Mouse (Mus musculus) midbrain, embryonic 11.5 days (tissue): Measurements from ENCODE around the gene Malrd1. TPM values are rescaled to one million over a fixed set of nuclear protein-coding genes. Genes with fewer than 3 reads are reported as not detected.
A peak's percentile ranks its signal among the peaks of the same experiment; 100 is the strongest.

Experiments used
- ATAC-seq: fragments of 200-750 bp; cut with Nextera tagmentation; 2 replicates; pipeline ENCODE4 v1.8.0; 2017; ENCODE audit warnings: moderate TSS enrichment, moderate library complexity; ENCODE audit not compliant: low FRiP score
- DNase-seq: peaks from one replicate; pipeline ENCODE4 v3.0.0; 2015; ENCODE audit warnings: low spot score; ENCODE audit errors: missing footprints
- H3K27ac ChIP-seq: fragments of 300-500 bp; sonication (generic); 2 replicates; pipeline ENCODE4 v1.5.1; 2014; ENCODE audit warnings: low read depth, low read length
- H3K27me3 ChIP-seq: fragments of 300-500 bp; sonication (generic); 2 replicates; pipeline ENCODE4 v1.6.1; 2014; ENCODE audit warnings: mild to moderate bottlenecking, low read length, moderate library complexity, mixed read lengths; ENCODE audit not compliant: control insufficient read depth, insufficient read depth
- H3K36me3 ChIP-seq: fragments of 300-500 bp; sonication (generic); 2 replicates; pipeline ENCODE4 v1.6.1; 2014; ENCODE audit warnings: mild to moderate bottlenecking, low read length, moderate library complexity, mixed read lengths; ENCODE audit not compliant: control insufficient read depth, insufficient read depth
- H3K4me1 ChIP-seq: fragments of 300-500 bp; sonication (generic); 2 replicates; pipeline ENCODE4 v1.6.1; 2014; ENCODE audit warnings: low read length; ENCODE audit not compliant: control insufficient read depth, insufficient read depth
- H3K4me2 ChIP-seq: fragments of 300-500 bp; sonication (generic); 2 replicates; pipeline ENCODE4 v1.6.1; 2014; ENCODE audit warnings: mild to moderate bottlenecking, moderate library complexity
- H3K4me3 ChIP-seq: fragments of 300-500 bp; sonication (generic); 2 replicates; pipeline ENCODE4 v1.5.1; 2014; ENCODE audit warnings: low read depth, low read length
- H3K9ac ChIP-seq: fragments of 300-500 bp; sonication (generic); 2 replicates; pipeline ENCODE4 v1.6.1; 2014; ENCODE audit warnings: low read length
- H3K9me3 ChIP-seq: fragments of 300-500 bp; sonication (generic); 2 replicates; pipeline ENCODE4 v1.6.1; 2016; ENCODE audit warnings: low read length; ENCODE audit not compliant: control insufficient read depth
- WGBS: fragments of 180-500 bp; shearing (Covaris S2); extraction: QIAGEN DNeasy Blood & Tissue Kit; methylation state at CpG from one replicate; pipeline ENCODE4 v1.1.7; 2014; 5-methylcytosine and 5-hydroxymethylcytosine counted together
- polyA plus RNA-seq: library from polyadenylated mRNA; unstranded; fragments of >200 nt; fragmentation: Nextera tagmentation; extraction: Ambion mirVana; gene quantifications from 2 replicates; pipeline ENCODE4 v1.2.1, GENCODE M21; 2014

The Malrd1 gene
- polyA plus RNA-seq, 1 experiment from 2014 or later = 0.03 TPM

- Histone ChIP-seq H3K4me1 (no peaks in the 10 kb centered on the region), H3K4me2 (no peak overlapping the region), H3K27me3 (no peaks in the 10 kb centered on the region), H3K27ac (no peak overlapping the region), H3K36me3 (no peaks in the 10 kb centered on the region), H3K9me3 (no peaks in the 10 kb centered on the region), H3K9ac (no peak overlapping the region), H3K4me3 (no peak overlapping the region)
- DNase-seq (no peak), ATAC-seq (no peak)
Measured at GRCm38 (mm10) chr2:16152623-16153022, 626.3 kb downstream of the Malrd1 start.

DNA sequence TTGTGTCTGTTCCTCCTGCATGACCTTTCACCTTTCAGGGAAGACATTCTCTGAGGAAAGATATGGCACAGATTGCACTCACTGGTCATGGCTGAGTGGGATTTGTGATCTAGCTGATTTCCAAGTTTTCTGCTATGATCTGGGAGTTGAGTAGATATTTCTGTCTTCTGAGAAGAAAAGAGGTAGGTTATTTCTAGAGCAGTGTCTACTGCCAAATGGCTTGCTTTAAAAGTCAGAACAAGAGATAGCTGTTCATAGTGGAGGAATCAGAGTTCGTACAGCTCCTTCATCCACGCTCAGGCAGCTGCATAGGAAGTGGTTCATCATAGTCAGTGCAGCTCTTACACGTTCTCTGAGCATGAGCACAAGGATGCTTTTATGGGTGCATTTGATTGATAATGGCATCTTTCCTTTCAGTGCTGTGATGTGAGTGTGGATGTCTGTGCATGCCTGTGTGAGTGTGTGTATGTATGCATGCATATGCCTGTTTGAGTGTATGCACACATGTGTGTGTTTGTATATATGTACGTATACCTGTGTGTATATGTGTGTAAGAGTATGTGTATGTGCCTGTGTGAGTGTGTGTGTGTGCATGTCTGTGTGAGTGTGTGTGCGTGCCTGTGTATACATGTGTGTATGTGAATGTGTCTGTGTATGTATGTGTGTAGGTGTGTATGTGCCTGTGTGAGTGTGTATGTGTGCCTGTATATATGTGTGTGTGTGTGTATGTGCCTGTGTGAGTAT is 637.1 kb downstream of the Malrd1 start:
- ATAC-seq (no peak), DNase-seq (no peak)
- Histone ChIP-seq H3K4me1 (no peaks in the 10 kb centered on the region), H3K27ac (no peak overlapping the region), H3K9ac (no peak overlapping the region), H3K36me3 (no peaks in the 10 kb centered on the region), H3K27me3 (no peaks in the 10 kb centered on the region), H3K4me3 (no peak overlapping the region), H3K9me3 (no peaks in the 10 kb centered on the region), H3K4me2 (no peak overlapping the region)
- WGBS = 89% methylated on average over 5 of the region's 5 CpGs

DNA sequence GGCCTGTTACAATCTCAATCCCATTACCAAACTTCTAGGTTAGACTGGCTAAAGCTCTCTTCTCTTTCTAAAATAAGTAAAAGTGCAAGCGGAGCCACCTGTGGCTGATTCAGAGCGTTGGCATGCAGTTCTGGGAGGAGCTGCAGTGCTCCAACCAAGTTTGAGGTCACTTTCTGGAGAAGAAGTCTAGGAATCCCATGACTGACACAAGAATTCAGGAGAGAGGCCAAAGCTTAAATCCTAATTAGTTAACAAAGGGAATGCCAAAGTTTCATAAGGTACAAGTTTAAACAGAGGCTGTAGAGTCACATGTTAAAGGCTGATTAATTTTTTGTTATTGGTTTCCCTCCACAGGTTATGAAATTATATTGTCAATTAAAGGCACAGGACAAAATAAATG is 642.3 kb downstream of the Malrd1 start:
- ATAC-seq (no peak), DNase-seq (no peak)
- no peaks in the 10 kb centered on the region for H3K36me3 ChIP-seq
- no peaks in the 10 kb centered on the region for H3K9me3 ChIP-seq
- no peak overlapping the region for H3K9ac ChIP-seq
- WGBS = 58% methylated on average over 2 of the region's 2 CpGs
- no peak overlapping the region for H3K27ac ChIP-seq
- no peak overlapping the region for H3K4me2 ChIP-seq
- no peaks in the 10 kb centered on the region for H3K4me1 ChIP-seq
- H3K27me3 ChIP-seq = no peaks in the 10 kb centered on the region
- H3K4me3 ChIP-seq = no peak overlapping the region

DNA sequence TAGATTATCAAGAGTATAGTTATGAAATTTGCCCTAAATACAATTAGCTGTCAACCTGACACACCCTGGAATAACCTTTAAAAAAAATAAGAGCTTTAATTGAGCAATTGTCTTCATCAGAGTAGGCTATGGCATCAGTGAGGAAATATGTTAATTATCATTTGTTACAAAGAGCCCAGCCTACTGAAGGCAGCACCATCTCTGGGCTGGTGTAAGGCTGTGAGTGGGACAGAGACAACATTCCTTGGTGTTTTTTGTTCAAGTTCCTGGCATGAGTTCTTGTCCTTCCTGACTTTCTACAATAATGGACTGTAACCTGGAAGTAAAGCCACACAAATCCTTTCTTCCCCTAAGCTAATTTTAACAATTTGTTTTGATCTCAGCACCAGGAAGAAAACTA is 645.8 kb downstream of the Malrd1 start:
- no peak overlapping the region for H3K4me2 ChIP-seq
- ATAC-seq = no peak
- no peak overlapping the region for H3K4me3 ChIP-seq
- no peak overlapping the region for H3K27ac ChIP-seq
- DNase-seq = no peak
- H3K9me3 ChIP-seq = no peaks in the 10 kb centered on the region
- no peaks in the 10 kb centered on the region for H3K27me3 ChIP-seq
- no peak overlapping the region for H3K9ac ChIP-seq
- H3K4me1 ChIP-seq = no peaks in the 10 kb centered on the region
- no peaks in the 10 kb centered on the region for H3K36me3 ChIP-seq

- no peaks in the 10 kb centered on the region for H3K36me3 ChIP-seq
- ATAC-seq (0 out of 2 replicates have a peak, but pooled peaks have one; percentile 58), DNase-seq (no peak)
- no peak overlapping the region for H3K27ac ChIP-seq
- no peaks in the 10 kb centered on the region for H3K27me3 ChIP-seq
- no peaks in the 10 kb centered on the region for H3K4me1 ChIP-seq
- H3K9ac ChIP-seq = no peak overlapping the region
- no peaks in the 10 kb centered on the region for H3K9me3 ChIP-seq
- 4% methylated on average over 2 of the region's 2 CpGs for WGBS
- H3K4me3 ChIP-seq = no peak overlapping the region
- H3K4me2 ChIP-seq = no peak overlapping the region
Measured at GRCm38 (mm10) chr2:16173355-16173754, 647.1 kb downstream of the Malrd1 start.

DNA sequence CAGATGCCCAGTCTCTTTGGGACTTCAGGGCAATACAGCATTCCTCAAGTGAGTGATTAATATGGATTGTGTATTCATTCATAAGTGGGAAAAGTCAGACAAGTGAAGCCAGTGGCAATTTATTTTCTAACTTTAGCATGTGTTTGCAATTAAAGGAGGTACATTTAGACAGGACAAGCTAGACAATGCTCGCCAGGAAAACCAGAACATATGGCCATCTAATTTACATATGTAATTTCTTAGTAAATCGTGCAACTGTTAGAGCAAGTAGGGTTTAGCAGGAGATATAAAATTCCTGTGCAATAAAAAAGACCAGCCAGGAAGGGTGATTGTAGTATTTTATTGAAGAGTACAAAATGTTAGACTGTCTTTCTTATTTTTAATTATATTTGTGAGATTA is 655.9 kb downstream of the Malrd1 start:
- ATAC-seq (no peak), DNase-seq (no peak)
- Histone ChIP-seq H3K4me2 (no peak overlapping the region), H3K27ac (no peak overlapping the region), H3K4me3 (no peak overlapping the region), H3K36me3 (no peaks in the 10 kb centered on the region), H3K9ac (no peak overlapping the region), H3K27me3 (no peaks in the 10 kb centered on the region), H3K9me3 (no peaks in the 10 kb centered on the region), H3K4me1 (no peaks in the 10 kb centered on the region)
- WGBS = 87% methylated on average over 2 of the region's 2 CpGs

GRCm38 (mm10) chr2:16183158-16183557 is 656.9 kb downstream of the Malrd1 start:
- Histone ChIP-seq H3K4me2 (no peak overlapping the region), H3K27ac (no peak overlapping the region), H3K27me3 (no peaks in the 10 kb centered on the region), H3K4me1 (no peaks in the 10 kb centered on the region), H3K36me3 (no peaks in the 10 kb centered on the region), H3K9ac (no peak overlapping the region), H3K4me3 (no peak overlapping the region), H3K9me3 (no peaks in the 10 kb centered on the region)
- ATAC-seq (no peak), DNase-seq (peak; percentile 57)
- WGBS = 87% methylated on average over 2 of the region's 2 CpGs

GRCm38 (mm10) chr2:16210016-16210415 is 683.7 kb downstream of the Malrd1 start:
- Histone ChIP-seq H3K36me3 (no peaks in the 10 kb centered on the region), H3K27ac (no peak overlapping the region), H3K4me3 (no peak overlapping the region), H3K9ac (no peak overlapping the region), H3K27me3 (no peaks in the 10 kb centered on the region), H3K4me2 (no peak overlapping the region), H3K9me3 (no peaks in the 10 kb centered on the region), H3K4me1 (no peaks in the 10 kb centered on the region)
- no peak for ATAC-seq
- WGBS = 84% methylated on average over 2 of the region's 2 CpGs
- no peak for DNase-seq

GRCm38 (mm10) chr2:16212752-16213151 is 686.5 kb downstream of the Malrd1 start:
- H3K27me3 ChIP-seq = no peaks in the 10 kb centered on the region
- H3K4me3 ChIP-seq = no peak overlapping the region
- no peaks in the 10 kb centered on the region for H3K36me3 ChIP-seq
- H3K27ac ChIP-seq = no peak overlapping the region
- H3K9ac ChIP-seq = no peak overlapping the region
- DNase-seq (no peak), ATAC-seq (no peak)
- H3K4me2 ChIP-seq = no peak overlapping the region
- no peaks in the 10 kb centered on the region for H3K4me1 ChIP-seq
- no peaks in the 10 kb centered on the region for H3K9me3 ChIP-seq
